Mouse (Mus musculus): ENCODE measurements around the gene Gm2075. TPM values are rescaled to one million over a fixed set of nuclear protein-coding genes. Genes with fewer than 3 reads are reported as not detected.

Gene Gm2075
- not detected for polyA plus RNA-seq (2014; fragmentation: Illumina TruSeq; extraction: RNeasy Lipid Tissue Mini Kit (QIAGEN cat#74804))

DNA sequence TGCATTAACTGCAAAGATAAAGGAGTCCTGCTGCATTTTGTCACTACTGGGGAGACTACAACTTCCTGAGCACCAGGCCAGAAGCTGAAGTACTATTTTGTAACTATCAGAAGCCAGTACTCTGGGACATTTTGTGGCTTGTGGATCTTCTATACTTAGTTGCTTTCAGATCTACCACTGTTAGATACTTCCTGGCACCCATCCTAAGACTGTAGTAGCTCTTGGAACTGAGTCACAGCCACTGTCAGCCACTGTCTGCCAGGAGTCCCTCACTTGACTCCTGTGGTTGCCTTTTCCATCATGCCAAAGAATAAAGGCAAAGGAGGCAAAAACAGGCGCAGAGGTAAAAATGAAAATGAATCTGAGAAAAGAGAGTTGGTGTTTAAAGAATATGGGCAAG lies at the start of gene Gm2075:
Gene Gm2075 (plus strand): TSS at position 301 of the 400 bp plus-strand sequence.

DNA sequence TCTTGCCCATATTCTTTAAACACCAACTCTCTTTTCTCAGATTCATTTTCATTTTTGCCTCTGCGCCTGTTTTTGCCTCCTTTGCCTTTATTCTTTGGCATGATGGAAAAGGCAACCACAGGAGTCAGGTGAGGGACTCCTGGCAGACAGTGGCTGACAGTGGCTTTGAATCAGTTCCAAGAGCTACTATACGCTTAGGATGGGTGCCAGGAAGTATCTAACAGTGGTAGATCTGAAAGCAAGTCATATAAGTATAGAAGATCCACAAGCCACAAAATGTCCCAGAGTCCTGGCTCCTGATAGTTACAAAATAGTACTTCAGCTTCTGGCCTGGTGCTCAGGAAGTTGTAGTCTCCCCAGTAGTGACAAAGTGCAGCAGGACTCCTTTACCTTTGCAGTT lies 7.0 kb downstream of the Gm2075 start, which contains the start of gene Gm6803:
Gene Gm6803 (minus strand): TSS at position 101 of the 400 bp plus-strand sequence.

GRCm38 (mm10) chr12:88026704-88027103 lies 15.1 kb downstream of the Gm2075 start, which contains the start of gene Gm2056:
Gene Gm2056, plus strand, starts transcription at chr12:88027004.

Other genes starting within 250 kb of the Gm2075 start
- gene Gm21319, start 236.1 kb upstream of the Gm2075 start, polyA plus RNA-seq (2014; fragmentation: Illumina TruSeq; extraction: RNeasy Lipid Tissue Mini Kit (QIAGEN cat#74804)): not detected
- not detected for gene Gm21936, start 216.3 kb upstream of the Gm2075 start, polyA plus RNA-seq (2014; fragmentation: Illumina TruSeq; extraction: RNeasy Lipid Tissue Mini Kit (QIAGEN cat#74804))
- gene BB287469, start 195.3 kb upstream of the Gm2075 start, polyA plus RNA-seq (2014; fragmentation: Illumina TruSeq; extraction: RNeasy Lipid Tissue Mini Kit (QIAGEN cat#74804)): not detected
- not detected for gene Gm2001, start 169.5 kb upstream of the Gm2075 start, polyA plus RNA-seq (2014; fragmentation: Illumina TruSeq; extraction: RNeasy Lipid Tissue Mini Kit (QIAGEN cat#74804))
- not detected for gene Gm2016, start 137.8 kb upstream of the Gm2075 start, polyA plus RNA-seq (2014; fragmentation: Illumina TruSeq; extraction: RNeasy Lipid Tissue Mini Kit (QIAGEN cat#74804))
- not detected for gene Gm2022, start 116.5 kb upstream of the Gm2075 start, polyA plus RNA-seq (2014; fragmentation: Illumina TruSeq; extraction: RNeasy Lipid Tissue Mini Kit (QIAGEN cat#74804))
- gene Gm2035, start 92.0 kb upstream of the Gm2075 start, polyA plus RNA-seq (2014; fragmentation: Illumina TruSeq; extraction: RNeasy Lipid Tissue Mini Kit (QIAGEN cat#74804)): not detected
- gene Gm2042, start 57.8 kb upstream of the Gm2075 start, polyA plus RNA-seq (2014; fragmentation: Illumina TruSeq; extraction: RNeasy Lipid Tissue Mini Kit (QIAGEN cat#74804)): 95.4 TPM
- gene Gm6803, start 6.9 kb downstream of the Gm2075 start, polyA plus RNA-seq (2014; fragmentation: Illumina TruSeq; extraction: RNeasy Lipid Tissue Mini Kit (QIAGEN cat#74804)): not detected
- gene Gm2056, start 15.2 kb downstream of the Gm2075 start, polyA plus RNA-seq (2014; fragmentation: Illumina TruSeq; extraction: RNeasy Lipid Tissue Mini Kit (QIAGEN cat#74804)): not detected
- gene Gm16368, start 71.8 kb downstream of the Gm2075 start, polyA plus RNA-seq (2014; fragmentation: Illumina TruSeq; extraction: RNeasy Lipid Tissue Mini Kit (QIAGEN cat#74804)): not detected
- gene Gm10436, start 170.3 kb downstream of the Gm2075 start, polyA plus RNA-seq (2014; fragmentation: Illumina TruSeq; extraction: RNeasy Lipid Tissue Mini Kit (QIAGEN cat#74804)): 75.3 TPM
- gene Gm8332, start 238.3 kb downstream of the Gm2075 start, polyA plus RNA-seq (2014; fragmentation: Illumina TruSeq; extraction: RNeasy Lipid Tissue Mini Kit (QIAGEN cat#74804)): not detected

Measured in ovary, adult 10 weeks (tissue).